Mouse (Mus musculus) lung, embryonic 14.5 days (tissue): ENCODE data around the gene F3. TPM values are rescaled to one million over a fixed set of nuclear protein-coding genes. Genes with fewer than 3 reads are reported as not detected.
"Not testable (repeated sequence)": the region's sequence is repeated elsewhere in the genome, so short reads cannot be mapped to it uniquely, and the experiment has no call there.

Source experiments
- ATAC-seq: fragments of 200-750 bp; cut with Nextera tagmentation; 2 replicates; pipeline ENCODE4 v1.8.0; 2017; ENCODE audit warnings: mild to moderate bottlenecking, moderate TSS enrichment, moderate library complexity; ENCODE audit not compliant: insufficient read depth
- DNase-seq: peaks from one replicate; pipeline ENCODE4 v3.0.0-alpha.2; 2015
- H3K27ac ChIP-seq: fragments of 300-500 bp; sonication (generic); 2 replicates; pipeline ENCODE4 v1.5.1; 2014; ENCODE audit warnings: low read depth, mild to moderate bottlenecking, moderate library complexity
- H3K27me3 ChIP-seq: fragments of 300-500 bp; sonication (generic); 2 replicates; pipeline ENCODE4 v1.6.1; 2014; ENCODE audit warnings: low read length, control low read depth; ENCODE audit not compliant: insufficient read depth
- H3K36me3 ChIP-seq: fragments of 300-500 bp; sonication (generic); 2 replicates; pipeline ENCODE4 v1.6.1; 2014; ENCODE audit warnings: control low read depth; ENCODE audit not compliant: insufficient read depth
- H3K4me1 ChIP-seq: fragments of 300-500 bp; sonication (generic); 2 replicates; pipeline ENCODE4 v1.6.1; 2014; ENCODE audit warnings: antibody characterized with exemption, control low read depth; ENCODE audit not compliant: insufficient read depth
- H3K4me2 ChIP-seq: fragments of 300-500 bp; sonication (generic); 2 replicates; pipeline ENCODE4 v1.6.1; 2014; ENCODE audit warnings: mild to moderate bottlenecking
- H3K4me3 ChIP-seq: fragments of 300-500 bp; sonication (generic); 2 replicates; pipeline ENCODE4 v1.5.1; 2014; ENCODE audit warnings: low read depth, low read length
- H3K9ac ChIP-seq: fragments of 300-500 bp; sonication (generic); 2 replicates; pipeline ENCODE4 v1.6.1; 2014
- H3K9me3 ChIP-seq: fragments of 300-500 bp; sonication (generic); 2 replicates; pipeline ENCODE4 v1.6.1; 2016; ENCODE audit warnings: low read depth, low read length, control low read depth
- CTCF ChIP-seq: IDR thresholded peaks from 2 replicates; pipeline ENCODE4 v1.5.1; 2016; ENCODE audit warnings: antibody characterized with exemption, low read depth
- WGBS: fragments of 180-500 bp; shearing (Covaris S2); extraction: QIAGEN DNeasy Blood & Tissue Kit; methylation state at CpG from one replicate; pipeline ENCODE4 v1.1.7; 2014; 5-methylcytosine and 5-hydroxymethylcytosine counted together
- polyA plus RNA-seq: library from polyadenylated mRNA; unstranded; fragments of >200 nt; fragmentation: Nextera tagmentation; extraction: Ambion mirVana; gene quantifications from 2 replicates; pipeline ENCODE4 v1.2.1, GENCODE M21; 2014

F3 gene
- polyA plus RNA-seq, 1 experiment from 2014 or later = 16.1 TPM

GRCm38 (mm10) chr3:121737901-121738300, 14.6 kb downstream of the F3 start:
- 63% methylated on average over 2 of the region's 2 CpGs for WGBS
- no peak overlapping the region for H3K9ac ChIP-seq
- ATAC-seq = no peak
- no peak for TF ChIP-seq CTCF
- no peak overlapping the region for H3K4me2 ChIP-seq
- H3K36me3 ChIP-seq = peaks cover 6% of the 10 kb centered on the region; the same call in 1 of the 2 replicates
- H3K27ac ChIP-seq = no peak overlapping the region
- H3K27me3 ChIP-seq = no peaks in the 10 kb centered on the region
- DNase-seq = no peak
- H3K4me3 ChIP-seq = no peak overlapping the region
- no peaks in the 10 kb centered on the region for H3K9me3 ChIP-seq
- H3K4me1 ChIP-seq = peaks cover 15% of the 10 kb centered on the region

- Histone ChIP-seq H3K9ac (no peak overlapping the region), H3K9me3 (no peaks in the 10 kb centered on the region), H3K27me3 (no peaks in the 10 kb centered on the region), H3K27ac (no peak overlapping the region), H3K4me2 (no peak overlapping the region), H3K4me1 (peaks cover 15% of the 10 kb centered on the region), H3K4me3 (no peak overlapping the region), H3K36me3 (peaks cover 5% of the 10 kb centered on the region; the same call in 1 of the 2 replicates)
- TF ChIP-seq CTCF = no peak
- DNase-seq = no peak
- WGBS = 62% methylated on average over 9 of the region's 9 CpGs
- ATAC-seq = no peak
These were observed 15.5 kb downstream of the F3 start for GRCm38 (mm10) chr3:121738742-121739342.

GRCm38 (mm10) chr3:121739489-121740213, 16.3 kb downstream of the F3 start:
- no peak for ATAC-seq
- no peak overlapping the region for H3K27ac ChIP-seq
- no peak for TF ChIP-seq CTCF
- H3K4me1 ChIP-seq = peaks cover 15% of the 10 kb centered on the region
- H3K36me3 ChIP-seq = no peaks in the 10 kb centered on the region
- 22% methylated on average over 17 of the region's 17 CpGs for WGBS
- no peaks in the 10 kb centered on the region for H3K9me3 ChIP-seq
- DNase-seq = no peak
- no peak overlapping the region for H3K4me2 ChIP-seq
- H3K9ac ChIP-seq = no peak overlapping the region
- H3K4me3 ChIP-seq = no peak overlapping the region
- no peaks in the 10 kb centered on the region for H3K27me3 ChIP-seq

GRCm38 (mm10) chr3:121741186-121741848, 18.0 kb downstream of the F3 start:
- not testable (repeated sequence) for H3K4me2 ChIP-seq, ATAC-seq, H3K9ac ChIP-seq, H3K36me3 ChIP-seq, DNase-seq, H3K4me3 ChIP-seq, H3K9me3 ChIP-seq, H3K4me1 ChIP-seq, H3K27ac ChIP-seq, H3K27me3 ChIP-seq
- 76% methylated on average over 4 of the region's 4 CpGs for WGBS

- 75% methylated on average over 10 of the region's 10 CpGs for WGBS
- ATAC-seq, H3K27ac ChIP-seq, H3K4me1 ChIP-seq, H3K9ac ChIP-seq, H3K27me3 ChIP-seq, H3K4me2 ChIP-seq, H3K36me3 ChIP-seq, H3K9me3 ChIP-seq, DNase-seq, H3K4me3 ChIP-seq: not testable (repeated sequence)
These were observed 31.2 kb downstream of the F3 start for GRCm38 (mm10) chr3:121754319-121755090.

- peak; percentile 37 for DNase-seq
- 28% methylated on average over 3 of the region's 3 CpGs for WGBS
- Histone ChIP-seq H3K27me3 (no peaks in the 10 kb centered on the region), H3K9me3 (no peaks in the 10 kb centered on the region), H3K9ac (no peak overlapping the region), H3K4me1 (no peaks in the 10 kb centered on the region; the same call in 1 of the 2 replicates), H3K27ac (no peak overlapping the region), H3K4me2 (no peak overlapping the region), H3K36me3 (peaks cover 5% of the 10 kb centered on the region), H3K4me3 (no peak overlapping the region)
- no peak for TF ChIP-seq CTCF
- no peak; the same call in 1 of the 2 replicates for ATAC-seq
These were observed 31.8 kb downstream of the F3 start for GRCm38 (mm10) chr3:121755152-121755551.
